Mouse (Mus musculus) lung, adult 2 months (tissue): ENCODE results near the gene Ptk7.

Experiments used
- CTCF ChIP-seq: fragments of 200-500 bp; IDR thresholded peaks from 2 replicates; pipeline ENCODE4 v1.5.1; 2011; ENCODE audit warnings: mild to moderate bottlenecking, low read length, control low read depth; ENCODE audit not compliant: insufficient read depth
- POLR2A ChIP-seq: fragments of 200-500 bp; IDR thresholded peaks from 2 replicates; pipeline ENCODE4 v1.6.1; 2011; ENCODE audit warnings: low read depth, mild to moderate bottlenecking, control low read depth, low read length, borderline replicate concordance; ENCODE audit errors: extremely low read depth

DNA sequence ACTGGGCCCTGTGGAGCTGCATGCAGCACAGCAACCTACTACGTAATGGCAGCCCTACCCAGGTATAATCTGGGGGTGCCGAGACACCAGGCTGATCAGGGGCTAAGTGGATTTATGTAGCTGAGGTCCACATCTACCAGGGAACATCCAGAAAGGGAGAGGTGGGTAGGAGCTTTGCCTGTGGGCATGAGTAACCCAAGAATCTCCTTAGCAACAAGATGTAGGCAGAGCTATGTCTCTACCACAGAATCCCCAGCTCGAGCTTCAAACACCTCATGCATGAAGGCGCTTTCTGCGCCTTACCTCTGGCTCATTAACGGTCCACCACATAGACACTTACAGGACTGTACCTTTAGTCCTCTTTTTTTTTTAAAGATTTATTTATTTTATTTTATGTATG, 34.0 kb downstream of the Ptk7 start:
- no peak for TF ChIP-seq CTCF
- no peak for TF ChIP-seq POLR2A
